Mouse (Mus musculus): ENCODE data around the gene Dock1.

DNA sequence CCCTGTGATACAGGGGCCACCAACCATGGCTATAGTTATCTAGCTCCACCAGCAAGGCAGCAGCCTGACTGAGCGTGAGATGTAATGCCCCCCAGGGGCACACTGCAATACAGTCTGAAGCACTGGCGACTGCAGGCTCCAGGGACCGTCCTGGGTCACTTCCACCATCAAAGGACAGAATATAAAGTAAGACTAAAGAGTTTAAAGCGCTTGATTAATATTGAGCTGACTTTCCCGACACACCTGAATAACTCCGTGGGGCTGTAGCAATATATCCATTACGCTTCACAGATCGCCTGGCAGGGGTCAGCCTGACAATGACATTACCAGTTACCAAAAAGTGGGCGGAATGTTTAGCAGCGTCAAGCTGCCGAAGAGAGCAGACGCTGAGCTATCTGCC, 464.2 kb downstream of the Dock1 start:
- no peak for TF ChIP-seq CTCF (conservative IDR thresholded peaks at IDR 0.05 in 1 of 2, IDR thresholded peaks at IDR 0.05 in 1 of 2; ENCODE audit: low read depth in 2 of 2, low read length in 2 of 2)
- TF ChIP-seq JUND (conservative IDR thresholded peaks at IDR 0.05; ENCODE audit: low read depth, low read length) = no peak
- no peak for TF ChIP-seq ZNF384 (IDR thresholded peaks at IDR 0.05; ENCODE audit: low read depth, low read length)
- TF ChIP-seq POLR2A (IDR thresholded peaks at IDR 0.05; ENCODE audit: low read depth, low read length) = no peak

Measured in CH12.LX (cell line).